18 mouse cellular contexts compared by ENCODE assay signal in genomic region chr12:89561989-89562565, GRCm38 (mm10).
"Had no signal": no experiment of that assay in that cellular context is flagged by ENCODE, and none has a peak within 500 bp of the region (broad histone marks: within the 10 kb centered on the region; RNA-seq: fewer than 3 reads in every experiment).

No protein-coding gene starts in this region.

- H3K4me1 ChIP-seq: midbrain, embryonic 10.5 days; neural tube, embryonic 13.5 days; neural tube, embryonic 15.5 days had no signal

- ATAC-seq: midbrain, embryonic 16.5 days had no signal

- H3K27ac ChIP-seq: midbrain, embryonic 10.5 days; midbrain, embryonic 12.5 days; neural tube, embryonic 13.5 days; neural tube, embryonic 15.5 days had no signal

- H3K27me3 ChIP-seq: midbrain, embryonic 12.5 days; neural tube, embryonic 13.5 days; neural tube, embryonic 15.5 days had no signal

- H3K9me3 ChIP-seq: midbrain, embryonic 10.5 days; midbrain, embryonic 12.5 days; neural tube, embryonic 13.5 days; neural tube, embryonic 15.5 days had no signal

- H3K9ac ChIP-seq: lung, embryonic 14.5 days; midbrain, embryonic 12.5 days; neural tube, embryonic 13.5 days; neural tube, embryonic 15.5 days had no signal

- DNase-seq: lung, embryonic 14.5 days; lung, postnatal 10 days; lung, postnatal 4 days; midbrain, embryonic 14.5 days; retina, postnatal 1 day; right cerebral cortex, adult 18-20 months; right cerebral cortex, postnatal 25 days; right cerebral cortex, postnatal 4 days; spleen, adult 18-20 months; thymus, adult 18-20 months; thymus, postnatal 14 days; thymus, postnatal 36 days had no signal

- H3K36me3 ChIP-seq: midbrain, embryonic 10.5 days; midbrain, embryonic 12.5 days; neural tube, embryonic 13.5 days; neural tube, embryonic 15.5 days had no signal

- H3K4me2 ChIP-seq: lung, embryonic 14.5 days; midbrain, embryonic 12.5 days; neural tube, embryonic 13.5 days; neural tube, embryonic 15.5 days had no signal

- H3K4me3 ChIP-seq: midbrain, embryonic 10.5 days; midbrain, embryonic 12.5 days; myocyte; neural tube, embryonic 13.5 days; neural tube, embryonic 15.5 days had no signal
